ENCODE assay signal across 31 mouse cellular contexts in genomic region chr13:86857910-86858309, GRCm38 (mm10).
"Had no signal": no experiment of that assay in that cellular context is flagged by ENCODE, and none has a peak within 500 bp of the region (broad histone marks: within the 10 kb centered on the region; RNA-seq: fewer than 3 reads in every experiment).

No protein-coding gene starts in this region.

- ATAC-seq: liver, embryonic 12.5 days; liver, postnatal 0 days; lung, postnatal 0 days; midbrain, embryonic 13.5 days; midbrain, embryonic 15.5 days; midbrain, embryonic 16.5 days had no signal

- H3K27ac ChIP-seq: limb, embryonic 10.5 days; limb, embryonic 12.5 days; limb, embryonic 13.5 days; limb, embryonic 15.5 days; liver, embryonic 12.5 days; liver, embryonic 13.5 days; liver, embryonic 14.5 days; liver, embryonic 15.5 days; lung, embryonic 15.5 days; macrophage; midbrain, embryonic 10.5 days; midbrain, embryonic 12.5 days; midbrain, embryonic 13.5 days; midbrain, embryonic 15.5 days had no signal

- H3K36me3 ChIP-seq: limb, embryonic 10.5 days; limb, embryonic 12.5 days; limb, embryonic 13.5 days; limb, embryonic 15.5 days; liver, embryonic 12.5 days; liver, embryonic 13.5 days; liver, embryonic 15.5 days; lung, embryonic 15.5 days; midbrain, embryonic 10.5 days; midbrain, embryonic 12.5 days; midbrain, embryonic 13.5 days; midbrain, embryonic 15.5 days had no signal

- H3K9me3 ChIP-seq: limb, embryonic 10.5 days; limb, embryonic 12.5 days; limb, embryonic 13.5 days; limb, embryonic 15.5 days; liver, embryonic 12.5 days; liver, embryonic 13.5 days; liver, embryonic 15.5 days; lung, embryonic 15.5 days; megakaryocyte, embryonic 14.5 days; midbrain, embryonic 10.5 days; midbrain, embryonic 12.5 days; midbrain, embryonic 13.5 days; midbrain, embryonic 15.5 days had no signal

- H3K4me1 ChIP-seq: limb, embryonic 10.5 days; limb, embryonic 12.5 days; limb, embryonic 13.5 days; limb, embryonic 15.5 days; liver, embryonic 12.5 days; liver, embryonic 13.5 days; liver, embryonic 15.5 days; lung, embryonic 15.5 days; megakaryocyte, embryonic 14.5 days; midbrain, embryonic 10.5 days; midbrain, embryonic 12.5 days; midbrain, embryonic 13.5 days; midbrain, embryonic 15.5 days had no signal

- H3K27me3 ChIP-seq: limb, embryonic 12.5 days; limb, embryonic 13.5 days; limb, embryonic 15.5 days; liver, embryonic 12.5 days; liver, embryonic 13.5 days; liver, embryonic 15.5 days; lung, embryonic 15.5 days; megakaryocyte, embryonic 14.5 days; midbrain, embryonic 12.5 days; midbrain, embryonic 13.5 days; midbrain, embryonic 15.5 days had no signal

- H3K4me2 ChIP-seq: limb, embryonic 12.5 days; limb, embryonic 13.5 days; limb, embryonic 15.5 days; liver, embryonic 11.5 days; liver, embryonic 12.5 days; liver, embryonic 13.5 days; liver, embryonic 15.5 days; lung, embryonic 14.5 days; lung, embryonic 15.5 days; midbrain, embryonic 11.5 days; midbrain, embryonic 12.5 days; midbrain, embryonic 13.5 days; midbrain, embryonic 15.5 days had no signal

- H3K9ac ChIP-seq: limb, embryonic 12.5 days; limb, embryonic 13.5 days; limb, embryonic 15.5 days; liver, embryonic 12.5 days; liver, embryonic 13.5 days; liver, embryonic 14.5 days; liver, embryonic 15.5 days; liver, postnatal 0 days; lung, embryonic 14.5 days; lung, embryonic 15.5 days; midbrain, embryonic 12.5 days; midbrain, embryonic 13.5 days; midbrain, embryonic 15.5 days had no signal

- H3K4me3 ChIP-seq: limb, embryonic 10.5 days; limb, embryonic 12.5 days; limb, embryonic 13.5 days; limb, embryonic 15.5 days; liver, embryonic 12.5 days; liver, embryonic 13.5 days; liver, embryonic 15.5 days; lung, embryonic 15.5 days; megakaryocyte, embryonic 14.5 days; midbrain, embryonic 10.5 days; midbrain, embryonic 12.5 days; midbrain, embryonic 13.5 days; midbrain, embryonic 15.5 days; myocyte had no signal

- DNase-seq: left cerebral cortex, postnatal 4 days; liver; liver, embryonic 13.5 days; liver, postnatal 0 days; lung, adult 18-20 months; lung, adult 2 months; lung, embryonic 14.5 days; lung, postnatal 10 days; lung, postnatal 14 days; lung, postnatal 36 days; lung, postnatal 4 days; midbrain, embryonic 14.5 days had no signal
